Mouse (Mus musculus) C2C12 (cell line): Measurements from ENCODE around the gene Nectin2.

Experiments used
- CTCF ChIP-seq: IDR thresholded peaks from one replicate; pipeline ENCODE4 v1.5.1; 2011; ENCODE audit not compliant: control insufficient read depth, insufficient read depth, insufficient read length
- MYOD1 ChIP-seq: IDR thresholded peaks from one replicate; pipeline ENCODE4 v1.6.1; 2011; ENCODE audit warnings: low read depth; ENCODE audit not compliant: control insufficient read depth, insufficient read length
- MYOG ChIP-seq: IDR thresholded peaks from one replicate; pipeline ENCODE4 v1.6.1; 2011; ENCODE audit not compliant: control insufficient read depth, insufficient read length; ENCODE audit errors: extremely low read depth
- USF1 ChIP-seq: IDR thresholded peaks from one replicate; pipeline ENCODE4 v1.6.1; 2011; ENCODE audit warnings: low read depth, mild to moderate bottlenecking, control low read depth, moderate library complexity

- TF ChIP-seq MYOD1 (no peak), CTCF (no peak), USF1 (no peak), MYOG (no peak)
Observed at GRCm38 (mm10) chr7:19697949-19698906, 52.1 kb downstream of the Nectin2 start.
